Mouse (Mus musculus) limb, embryonic 12.5 days (tissue): Measurements from ENCODE around the gene Prr22. TPM values are rescaled to one million over a fixed set of nuclear protein-coding genes. Genes with fewer than 3 reads are reported as not detected.

Source experiments
- ATAC-seq: fragments of 200-750 bp; cut with Nextera tagmentation; 2 replicates; pipeline ENCODE4 v1.8.0; 2017; ENCODE audit warnings: low read depth, moderate TSS enrichment; ENCODE audit not compliant: insufficient number of reproducible peaks, insufficient read depth, low FRiP score, low TSS enrichment
- H3K27ac ChIP-seq: fragments of 300-500 bp; sonication (generic); 2 replicates; pipeline ENCODE4 v1.5.1; 2016; ENCODE audit warnings: mild to moderate bottlenecking, moderate library complexity
- H3K27me3 ChIP-seq: fragments of 300-500 bp; sonication (generic); 2 replicates; pipeline ENCODE4 v1.6.1; 2016; ENCODE audit warnings: mild to moderate bottlenecking, moderate library complexity
- H3K36me3 ChIP-seq: fragments of 300-500 bp; sonication (generic); 2 replicates; pipeline ENCODE4 v1.6.1; 2016; ENCODE audit warnings: mild to moderate bottlenecking, moderate library complexity
- H3K4me1 ChIP-seq: fragments of 300-500 bp; sonication (generic); replicated peaks from 2 replicates; pipeline ENCODE4 v1.6.1; 2016
- H3K4me2 ChIP-seq: fragments of 300-500 bp; sonication (generic); 2 replicates; pipeline ENCODE4 v1.6.1; 2016; ENCODE audit warnings: mild to moderate bottlenecking, moderate library complexity
- H3K4me3 ChIP-seq: fragments of 300-500 bp; sonication (generic); replicated peaks from 2 replicates; pipeline ENCODE4 v1.5.1; 2016; ENCODE audit warnings: mild to moderate bottlenecking
- H3K9ac ChIP-seq: fragments of 300-500 bp; sonication (generic); replicated peaks from 2 replicates; pipeline ENCODE4 v1.6.1; 2016; ENCODE audit warnings: mild to moderate bottlenecking, moderate library complexity
- H3K9me3 ChIP-seq: fragments of 300-500 bp; sonication (generic); 2 replicates; pipeline ENCODE4 v1.6.1; 2016; ENCODE audit warnings: mild to moderate bottlenecking, moderate library complexity
- WGBS: fragments of 180-500 bp; shearing (Covaris S2); methylation state at CpG from one replicate; pipeline ENCODE4 v1.1.7; 2016; 5-methylcytosine and 5-hydroxymethylcytosine counted together
- polyA plus RNA-seq: library from polyadenylated mRNA; unstranded; fragments of >200 nt; fragmentation: Nextera tagmentation; extraction: Ambion mirVana; gene quantifications from 2 replicates; pipeline ENCODE4 v1.2.1, GENCODE M21; 2016

Prr22 gene
- polyA plus RNA-seq, 1 experiment from 2014 or later = 1.3 TPM

DNA sequence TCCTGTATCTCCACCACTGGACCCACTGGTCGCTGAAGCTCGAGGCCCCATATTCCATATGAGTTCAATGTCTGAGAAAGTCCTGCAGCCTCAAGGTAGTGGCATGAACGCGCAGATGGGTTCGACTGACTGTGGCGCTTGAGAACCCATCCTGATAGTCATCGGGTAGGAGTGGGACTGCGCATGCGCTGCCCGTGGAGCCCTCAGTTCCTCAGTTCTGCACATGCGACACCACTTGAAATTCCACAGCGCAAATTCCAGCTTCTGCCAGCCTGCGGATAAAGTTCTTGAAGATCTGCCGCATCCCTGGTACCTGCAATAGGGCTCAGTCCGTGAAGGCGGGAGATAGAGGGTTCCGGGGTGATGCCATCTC, 29.3 kb upstream of the Prr22 start:
- ATAC-seq = no peak
- no peaks in the 10 kb centered on the region for H3K9me3 ChIP-seq
- no peak overlapping the region for H3K27ac ChIP-seq
- no peaks in the 10 kb centered on the region for H3K36me3 ChIP-seq
- 80% methylated on average over 16 of the region's 17 CpGs for WGBS
- H3K4me2 ChIP-seq = no peak overlapping the region
- H3K27me3 ChIP-seq = peaks cover 14% of the 10 kb centered on the region
- no peak overlapping the region for H3K9ac ChIP-seq
- no peak overlapping the region for H3K4me3 ChIP-seq
- H3K4me1 ChIP-seq = no peaks in the 10 kb centered on the region

DNA sequence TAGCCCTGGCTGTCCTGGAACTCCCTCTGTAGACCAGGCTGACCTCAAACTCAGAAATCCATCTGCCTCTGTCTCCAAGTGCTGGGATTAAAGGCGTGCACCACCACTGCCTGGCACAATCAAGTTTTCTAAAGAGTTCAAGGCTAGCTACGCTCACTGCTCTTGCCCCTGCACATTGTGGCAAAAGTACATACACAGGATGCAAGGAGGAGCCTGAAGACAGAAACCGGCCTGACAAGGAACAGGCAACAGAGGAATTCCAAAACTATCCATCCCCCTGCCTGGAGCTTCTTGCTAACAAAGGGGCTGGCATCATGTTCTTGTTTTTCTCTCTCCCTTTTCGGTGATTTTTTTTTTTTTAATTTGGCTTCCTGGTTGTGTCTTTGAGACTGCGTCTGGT, 25.9 kb upstream of the Prr22 start:
- Histone ChIP-seq H3K4me3 (no peak overlapping the region), H3K9me3 (no peaks in the 10 kb centered on the region), H3K4me2 (no peak overlapping the region), H3K36me3 (no peaks in the 10 kb centered on the region), H3K9ac (no peak overlapping the region), H3K4me1 (no peaks in the 10 kb centered on the region), H3K27ac (no peak overlapping the region), H3K27me3 (peaks cover 8% of the 10 kb centered on the region)
- no peak for ATAC-seq
- WGBS = 61% methylated on average over 5 of the region's 5 CpGs

DNA sequence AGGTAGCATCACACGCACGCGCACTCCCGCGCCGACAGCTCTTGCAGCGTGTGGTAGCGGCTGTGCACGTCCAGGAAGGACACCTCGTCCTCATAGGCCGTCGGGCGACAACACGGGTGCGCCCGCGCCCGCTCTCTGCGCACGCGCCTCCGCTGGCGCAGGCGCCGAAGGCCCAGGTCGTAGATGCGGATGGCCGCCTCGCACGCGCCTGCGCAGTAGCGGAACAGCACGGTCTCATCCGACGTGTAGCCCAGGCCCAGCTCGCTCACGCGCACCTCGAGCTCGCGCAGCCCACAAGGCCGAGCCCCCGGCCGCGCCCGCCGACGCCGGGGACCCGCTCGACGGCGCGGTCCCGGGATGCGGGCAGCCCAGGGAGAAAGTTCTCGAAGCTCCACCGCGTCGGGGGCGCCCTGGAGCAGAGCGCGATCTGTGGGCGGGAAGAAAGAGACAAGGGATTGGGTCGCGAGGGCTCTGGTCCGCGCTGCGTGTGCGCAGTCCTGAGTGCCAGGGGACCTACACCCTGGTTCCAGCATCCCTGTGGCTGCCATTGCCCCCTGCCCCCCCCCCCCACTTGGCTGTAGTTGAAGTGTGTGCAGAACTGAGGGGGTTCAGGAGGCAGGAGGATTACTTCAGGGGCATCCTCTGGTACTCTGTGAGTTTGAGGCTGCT, 18.5 kb upstream of the Prr22 start:
- Histone ChIP-seq H3K27ac (no peak overlapping the region), H3K27me3 (peaks cover 73% of the 10 kb centered on the region), H3K9ac (peak overlapping the region; percentile 34; the same call in 1 of the 2 replicates), H3K9me3 (0 out of 2 replicates have a peak, but pooled peaks cover 9% of the 10 kb centered on the region), H3K4me2 (peak overlapping the region; percentile 46), H3K36me3 (no peaks in the 10 kb centered on the region), H3K4me1 (peaks cover 22% of the 10 kb centered on the region), H3K4me3 (peak overlapping the region; percentile 25)
- 21% methylated on average over 69 of the region's 71 CpGs for WGBS
- peak; percentile 27; the same call in 1 of the 2 replicates for ATAC-seq

DNA sequence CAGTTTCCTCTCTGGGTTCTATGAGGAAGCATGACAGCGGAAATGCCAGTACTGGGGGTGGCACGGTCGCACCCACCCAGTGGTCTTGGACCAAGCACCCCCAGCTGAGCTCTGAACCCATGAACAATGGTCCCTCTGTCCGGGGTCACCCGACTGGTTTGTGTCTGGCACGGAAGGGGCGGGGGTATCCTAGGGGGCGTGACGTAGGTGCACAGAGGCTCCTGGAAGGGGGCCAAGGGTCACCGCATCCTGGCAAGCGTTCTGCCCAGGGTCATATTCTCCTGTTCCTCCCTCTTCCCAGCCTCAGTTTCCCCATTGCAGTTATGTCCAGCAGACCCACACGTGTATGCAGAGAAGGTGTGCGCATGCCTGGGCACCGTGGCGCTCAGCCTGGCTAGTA, 16.6 kb upstream of the Prr22 start:
- Histone ChIP-seq H3K36me3 (no peaks in the 10 kb centered on the region), H3K9ac (no peak overlapping the region), H3K9me3 (0 out of 2 replicates have a peak, but pooled peaks cover 9% of the 10 kb centered on the region), H3K4me2 (no peak overlapping the region), H3K4me3 (no peak overlapping the region), H3K27me3 (peaks cover 85% of the 10 kb centered on the region), H3K27ac (no peak overlapping the region), H3K4me1 (peaks cover 37% of the 10 kb centered on the region)
- ATAC-seq = no peak
- 23% methylated on average over 15 of the region's 15 CpGs for WGBS

DNA sequence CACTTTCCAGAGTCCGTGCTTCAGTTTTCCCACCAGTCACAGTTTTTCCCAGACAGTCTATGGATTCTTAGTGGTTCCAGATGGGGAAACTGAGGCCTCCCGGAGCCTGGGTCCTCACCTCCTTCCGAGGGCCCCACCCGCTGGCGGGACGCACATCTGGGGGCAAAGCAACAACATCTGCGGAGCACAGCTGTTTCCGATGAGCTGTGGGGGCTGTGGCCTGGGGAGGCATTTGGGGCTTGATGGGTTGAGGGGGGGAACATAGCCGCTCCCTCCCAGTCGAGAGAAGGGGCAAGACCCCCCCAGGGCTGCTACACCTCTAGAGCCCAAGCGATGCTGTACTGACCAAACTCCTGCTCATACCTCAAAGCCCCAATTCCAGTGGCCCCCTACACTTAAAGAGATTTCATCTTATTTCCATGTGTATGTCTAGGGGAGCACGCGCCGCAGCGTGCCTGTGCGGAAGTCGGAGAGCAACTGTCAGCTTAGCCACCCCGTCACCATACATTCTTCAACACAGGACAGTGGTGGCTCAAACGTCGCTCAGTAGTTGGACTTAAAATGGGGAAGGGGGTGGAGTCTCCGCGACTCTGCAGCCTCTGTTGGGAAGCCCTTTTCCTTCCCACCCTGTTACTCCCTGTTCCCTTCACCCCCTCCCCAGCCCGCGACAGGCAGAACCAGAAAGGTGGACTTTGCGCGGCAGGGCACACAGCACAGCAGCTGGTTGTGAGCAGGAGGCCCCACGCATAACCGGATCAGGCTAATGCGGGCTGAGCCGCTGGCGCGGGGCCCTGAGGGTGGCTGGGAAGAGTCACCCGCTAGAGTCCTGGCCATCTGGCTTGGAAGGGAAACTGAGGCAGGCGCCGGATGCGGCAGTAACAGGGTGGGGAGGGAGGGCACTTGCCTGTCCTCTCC, 15.5 kb upstream of the Prr22 start:
- Histone ChIP-seq H3K9ac (no peak overlapping the region), H3K4me2 (peak overlapping the region; percentile 9; the same call in 1 of the 2 replicates), H3K27ac (no peak overlapping the region), H3K4me3 (peak overlapping the region; percentile 15; the same call in 1 of the 2 replicates), H3K9me3 (0 out of 2 replicates have a peak, but pooled peaks cover 9% of the 10 kb centered on the region), H3K36me3 (no peaks in the 10 kb centered on the region), H3K4me1 (peaks cover 48% of the 10 kb centered on the region), H3K27me3 (peaks cover 85% of the 10 kb centered on the region)
- 10% methylated on average over 36 of the region's 36 CpGs for WGBS
- ATAC-seq = no peak

DNA sequence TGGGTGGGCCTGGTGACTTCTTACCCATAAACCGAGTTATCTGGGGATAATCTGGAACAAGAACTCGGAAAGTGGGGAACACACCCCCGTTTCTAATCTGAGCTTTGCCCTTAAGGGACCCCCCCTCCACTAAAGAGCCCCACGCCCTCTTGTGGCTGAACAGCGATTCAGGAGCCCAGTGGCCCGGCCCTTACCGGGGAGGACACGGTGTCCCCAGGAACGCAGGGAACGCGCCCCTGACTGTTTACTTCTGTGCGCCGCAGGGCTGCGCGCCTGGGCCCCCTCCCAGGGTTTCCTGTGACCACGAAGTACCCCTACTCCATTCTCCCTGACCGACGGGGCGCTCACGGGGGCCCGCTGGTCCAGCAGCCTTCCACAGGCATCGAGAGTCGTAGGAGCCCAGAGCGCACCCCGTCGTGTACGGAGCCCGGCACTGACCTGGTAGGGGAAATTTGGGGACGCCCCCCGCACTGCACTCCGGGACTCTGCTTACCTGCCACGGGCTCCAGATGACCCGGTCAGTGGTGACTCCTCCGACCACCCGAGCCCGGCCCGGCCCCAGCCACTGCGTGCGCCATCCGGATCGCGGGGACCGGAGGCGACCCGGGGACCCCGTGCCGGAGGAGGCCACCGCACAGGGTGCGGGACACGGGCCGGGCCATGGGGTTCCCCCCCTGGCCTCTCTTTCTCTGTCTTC, 13.2 kb upstream of the Prr22 start:
- no peaks in the 10 kb centered on the region for H3K36me3 ChIP-seq
- H3K4me3 ChIP-seq = peak overlapping the region; percentile 62
- peaks cover 64% of the 10 kb centered on the region for H3K4me1 ChIP-seq
- H3K9ac ChIP-seq = peak overlapping the region; percentile 69
- 2% methylated on average over 46 of the region's 51 CpGs for WGBS
- H3K27ac ChIP-seq = no peak overlapping the region
- peak overlapping the region; percentile 97 for H3K4me2 ChIP-seq
- H3K9me3 ChIP-seq = no peaks in the 10 kb centered on the region
- H3K27me3 ChIP-seq = peaks cover 63% of the 10 kb centered on the region
- no peak for ATAC-seq

DNA sequence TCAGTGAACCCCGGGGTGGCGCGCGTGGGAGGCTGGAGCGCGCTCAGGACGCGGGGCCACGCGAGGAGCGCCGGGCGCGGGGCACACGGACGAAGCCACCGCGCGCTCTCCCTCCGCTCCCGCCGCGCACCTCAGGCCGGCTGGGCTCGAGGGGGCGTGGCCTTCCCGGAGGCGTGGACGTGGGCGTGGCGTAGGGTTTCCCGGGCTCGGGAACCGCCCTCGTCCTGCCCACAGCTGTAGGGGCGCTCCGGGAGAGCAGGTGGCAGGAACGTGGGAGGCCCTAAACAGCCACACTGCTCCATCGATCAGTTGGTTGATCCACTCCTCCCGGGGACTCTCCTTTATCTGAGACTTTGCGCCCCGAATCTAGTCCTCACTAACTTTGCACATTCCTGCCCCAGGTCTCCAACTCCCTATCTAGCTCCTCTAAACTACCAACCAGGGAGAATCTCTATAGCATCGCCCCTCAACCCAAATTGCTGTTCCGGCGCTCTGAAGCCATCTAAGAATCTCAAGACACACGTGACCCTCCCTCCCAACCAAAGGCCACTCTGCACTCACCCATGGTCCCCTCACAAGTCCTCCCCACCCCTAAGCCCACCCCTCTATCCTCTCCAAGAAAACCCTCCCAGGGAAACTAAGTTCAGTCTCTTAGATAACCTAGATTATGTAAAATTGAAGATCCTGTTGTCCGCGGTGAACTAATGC, 12.5 kb upstream of the Prr22 start, which contains the start of gene Nrtn:
Nrtn (minus strand) TSS at position 115 of the 708 bp plus-strand sequence.
- H3K4me1 ChIP-seq = peaks cover 69% of the 10 kb centered on the region
- peak within 1 kb of the TSS; percentile 62 for H3K4me3 ChIP-seq
- no peak for ATAC-seq
- peak within 1 kb of the TSS; percentile 69 for H3K9ac ChIP-seq
- H3K27me3 ChIP-seq = peaks cover 55% of the 10 kb centered on the region
- WGBS = under 1% methylated on average over 37 of the region's 48 CpGs
- H3K9me3 ChIP-seq = no peaks in the 10 kb centered on the region
- peak within 1 kb of the TSS; percentile 97 for H3K4me2 ChIP-seq
- H3K27ac ChIP-seq = no peak within 1 kb of the TSS
- no peaks in the 10 kb centered on the region for H3K36me3 ChIP-seq

DNA sequence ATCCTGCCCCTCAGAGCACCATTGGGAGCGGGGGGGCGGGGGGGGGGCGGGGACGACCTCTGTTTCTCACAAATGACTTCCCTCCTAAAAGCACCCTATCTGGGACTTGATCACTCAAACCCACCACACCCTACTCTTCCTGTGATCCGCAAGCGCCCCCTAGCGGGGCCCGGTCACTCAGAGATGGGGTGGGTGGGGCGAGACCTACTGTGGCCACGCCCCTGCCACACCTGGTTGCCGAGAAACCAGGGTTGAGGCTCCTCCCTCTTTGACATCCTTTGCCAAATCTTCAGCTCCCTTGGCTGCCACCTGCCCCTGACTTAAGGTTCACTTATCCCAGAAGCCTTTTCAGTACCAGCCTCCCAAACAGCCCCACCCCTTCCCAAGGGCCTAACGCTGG, 11.9 kb upstream of the Prr22 start:
- Histone ChIP-seq H3K36me3 (no peaks in the 10 kb centered on the region), H3K4me3 (no peak overlapping the region), H3K27me3 (peaks cover 50% of the 10 kb centered on the region), H3K9me3 (no peaks in the 10 kb centered on the region), H3K4me1 (peaks cover 74% of the 10 kb centered on the region), H3K4me2 (peak overlapping the region; percentile 97; the same call in 1 of the 2 replicates), H3K9ac (no peak overlapping the region), H3K27ac (no peak overlapping the region)
- 6% methylated on average over 12 of the region's 12 CpGs for WGBS
- no peak for ATAC-seq

DNA sequence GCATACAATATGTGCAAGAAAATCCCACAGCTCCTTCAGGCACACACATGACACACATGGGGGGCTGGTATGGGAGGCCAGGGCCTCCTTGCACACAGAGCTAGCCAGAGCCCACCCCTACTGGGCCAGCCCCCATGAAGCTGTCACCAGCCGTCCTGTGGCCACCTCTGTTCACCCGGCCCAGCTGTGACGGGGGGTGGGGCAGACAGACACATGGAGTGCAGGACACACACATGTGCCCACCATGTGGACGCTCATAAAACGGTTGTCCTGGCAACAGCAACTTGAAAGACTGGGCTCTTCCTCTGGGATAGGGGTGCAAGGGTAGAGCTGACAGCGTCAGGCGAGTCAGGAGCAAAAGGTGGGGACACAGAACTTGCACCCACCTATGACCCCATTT, 10.8 kb upstream of the Prr22 start:
- Histone ChIP-seq H3K4me3 (no peak overlapping the region), H3K27me3 (peaks cover 39% of the 10 kb centered on the region), H3K4me1 (peaks cover 66% of the 10 kb centered on the region), H3K27ac (no peak overlapping the region), H3K4me2 (no peak overlapping the region; the same call in 1 of the 2 replicates), H3K9me3 (no peaks in the 10 kb centered on the region), H3K36me3 (no peaks in the 10 kb centered on the region), H3K9ac (no peak overlapping the region)
- no peak for ATAC-seq
- WGBS = 17% methylated on average over 7 of the region's 7 CpGs

DNA sequence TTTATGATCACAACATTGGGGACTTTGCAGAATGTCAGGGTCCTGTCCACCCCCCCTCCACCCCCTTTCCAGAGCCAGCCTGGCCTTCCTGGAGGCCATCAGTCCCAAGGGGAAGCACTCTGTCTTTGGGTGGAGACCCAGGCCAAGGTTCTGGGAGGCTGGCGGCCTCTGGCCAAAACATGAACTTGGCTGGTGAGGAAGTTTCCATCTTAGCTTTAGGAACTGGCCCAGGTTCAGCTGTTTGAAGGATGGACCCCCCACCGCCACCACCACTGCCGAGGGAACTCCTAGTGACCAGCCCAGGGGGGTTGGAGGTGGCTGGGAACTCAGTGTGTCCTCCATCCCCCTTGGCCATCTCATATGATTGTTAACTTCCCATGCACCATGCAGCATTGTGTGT, 9.0 kb upstream of the Prr22 start:
- no peak overlapping the region for H3K4me3 ChIP-seq
- H3K4me2 ChIP-seq = no peak overlapping the region
- WGBS = 70% methylated on average over 3 of the region's 3 CpGs
- H3K27ac ChIP-seq = peak overlapping the region; percentile 81; the same call in 1 of the 2 replicates
- no peaks in the 10 kb centered on the region for H3K36me3 ChIP-seq
- peaks cover 20% of the 10 kb centered on the region for H3K27me3 ChIP-seq
- no peak for ATAC-seq
- peaks cover 66% of the 10 kb centered on the region for H3K4me1 ChIP-seq
- H3K9ac ChIP-seq = no peak overlapping the region
- H3K9me3 ChIP-seq = no peaks in the 10 kb centered on the region
